Mouse (Mus musculus) liver, embryonic 13.5 days (tissue): ENCODE data around the gene Cers3. TPM values are rescaled to one million over a fixed set of nuclear protein-coding genes. Genes with fewer than 3 reads are reported as not detected.

Source experiments
- ATAC-seq: fragments of 200-750 bp; cut with Nextera tagmentation; 2 replicates; pipeline ENCODE4 v1.8.0; 2017; ENCODE audit warnings: low read depth, mild to moderate bottlenecking, moderate number of reproducible peaks, moderate library complexity
- DNase-seq: peaks from one replicate; pipeline ENCODE4 v3.0.0; 2022
- H3K27ac ChIP-seq: fragments of 300-500 bp; sonication (generic); 2 replicates; pipeline ENCODE4 v1.5.1; 2015; ENCODE audit warnings: moderate library complexity, mild to moderate bottlenecking, inconsistent platforms
- H3K27me3 ChIP-seq: fragments of 300-500 bp; sonication (generic); 2 replicates; pipeline ENCODE4 v1.6.1; 2015; ENCODE audit warnings: mild to moderate bottlenecking, inconsistent platforms
- H3K36me3 ChIP-seq: fragments of 300-500 bp; sonication (generic); 2 replicates; pipeline ENCODE4 v1.6.1; 2015; ENCODE audit warnings: mild to moderate bottlenecking, inconsistent platforms
- H3K4me1 ChIP-seq: fragments of 300-500 bp; sonication (generic); replicated peaks from 2 replicates; pipeline ENCODE4 v1.6.1; 2015; ENCODE audit warnings: inconsistent platforms
- H3K4me2 ChIP-seq: fragments of 300-500 bp; sonication (generic); 2 replicates; pipeline ENCODE4 v1.6.1; 2015; ENCODE audit warnings: inconsistent platforms, mild to moderate bottlenecking, moderate library complexity
- H3K4me3 ChIP-seq: fragments of 300-500 bp; sonication (generic); replicated peaks from 2 replicates; pipeline ENCODE4 v1.5.1; 2015; ENCODE audit warnings: mild to moderate bottlenecking, inconsistent platforms
- H3K9ac ChIP-seq: fragments of 300-500 bp; sonication (generic); 2 replicates; pipeline ENCODE4 v1.6.1; 2015; ENCODE audit warnings: mild to moderate bottlenecking, inconsistent platforms
- H3K9me3 ChIP-seq: fragments of 300-500 bp; sonication (generic); replicated peaks from 2 replicates; pipeline ENCODE4 v1.6.1; 2016; ENCODE audit warnings: inconsistent platforms
- WGBS: fragments of 180-500 bp; shearing (Covaris S2); methylation state at CpG from one replicate; pipeline ENCODE4 v1.1.7; 2015; ENCODE audit not compliant: insufficient replicate concordance; 5-methylcytosine and 5-hydroxymethylcytosine counted together
- polyA plus RNA-seq: library from polyadenylated mRNA; unstranded; fragments of >200 nt; fragmentation: Nextera tagmentation; extraction: Ambion mirVana; gene quantifications from 2 replicates; pipeline ENCODE4 v1.2.1, GENCODE M21; 2015

Gene Cers3
- polyA plus RNA-seq, 1 experiment from 2014 or later: 0.09 TPM

DNA sequence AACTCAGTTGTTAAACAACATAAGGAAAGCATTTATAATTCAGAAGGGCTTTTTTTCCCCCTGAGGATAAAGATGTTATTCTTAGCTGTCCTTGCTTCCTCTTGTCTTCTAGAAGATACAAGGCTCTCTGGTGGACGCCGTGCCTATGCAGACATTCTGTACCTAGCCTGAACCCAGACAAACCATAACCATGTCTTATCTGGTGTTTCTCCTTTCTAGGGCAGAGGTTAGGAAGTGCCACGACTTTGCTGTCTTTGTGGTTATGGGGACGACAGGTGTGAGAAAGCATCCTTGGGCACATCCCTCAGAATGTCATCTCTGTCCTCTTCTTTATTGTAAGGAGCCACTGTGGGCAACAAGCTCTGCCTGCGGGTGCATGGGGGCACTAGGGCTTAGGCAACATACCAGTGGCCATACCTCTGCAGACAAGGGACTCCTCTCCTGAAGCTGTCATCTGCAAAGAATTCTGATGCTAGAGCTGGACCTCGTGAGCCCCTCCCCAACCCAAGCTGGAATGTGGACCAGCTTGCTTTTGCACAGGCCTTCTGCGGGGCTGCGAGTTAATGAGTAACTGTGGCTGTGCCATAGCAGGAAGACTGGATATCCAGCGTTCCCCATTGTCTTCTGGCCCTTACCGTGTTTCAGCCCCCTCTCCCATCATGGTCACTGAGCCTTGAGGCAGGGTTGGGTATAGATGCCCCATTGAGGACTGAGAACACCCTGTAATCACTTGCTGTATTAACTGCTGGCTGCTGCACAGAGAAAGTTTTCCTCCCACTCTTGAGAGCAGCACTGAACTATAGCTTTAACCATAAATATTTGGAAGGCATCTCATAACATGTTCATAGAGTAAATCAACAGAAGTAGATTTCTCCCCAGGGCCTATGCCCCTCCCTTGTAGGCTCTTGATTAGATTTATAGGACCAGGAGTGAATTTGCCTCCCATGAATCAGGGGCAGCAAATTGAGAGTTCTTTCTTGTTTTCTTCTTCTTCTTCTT, 36.9 kb downstream of the Cers3 start:
- DNase-seq: no peak
- no peak for ATAC-seq

GRCm38 (mm10) chr7:66786476-66786875, 43.2 kb downstream of the Cers3 start:
- H3K9me3 ChIP-seq: no peaks in the 10 kb centered on the region
- H3K9ac ChIP-seq: no peak overlapping the region
- no peak overlapping the region for H3K4me2 ChIP-seq
- no peak overlapping the region for H3K4me3 ChIP-seq
- 56% methylated on average over 3 of the region's 3 CpGs for WGBS
- no peak for DNase-seq
- ATAC-seq: no peak
- peaks cover 8% of the 10 kb centered on the region for H3K4me1 ChIP-seq
- H3K36me3 ChIP-seq: no peaks in the 10 kb centered on the region
- H3K27ac ChIP-seq: no peak overlapping the region
- H3K27me3 ChIP-seq: no peaks in the 10 kb centered on the region

More for the DNA sequence above, 36.9 kb downstream of the Cers3 start:
- Histone ChIP-seq H3K36me3 (no peaks in the 10 kb centered on the region), H3K27ac (no peak overlapping the region), H3K4me3 (no peak overlapping the region), H3K9me3 (no peaks in the 10 kb centered on the region), H3K4me2 (no peak overlapping the region), H3K9ac (no peak overlapping the region), H3K27me3 (no peaks in the 10 kb centered on the region), H3K4me1 (peaks cover 4% of the 10 kb centered on the region; the same call in 1 of the 2 replicates)
- 47% methylated on average over 10 of the region's 10 CpGs for WGBS

GRCm38 (mm10) chr7:66787816-66788215, 44.5 kb downstream of the Cers3 start:
- Histone ChIP-seq H3K4me2 (no peak overlapping the region), H3K9ac (no peak overlapping the region), H3K4me1 (peaks cover 8% of the 10 kb centered on the region), H3K27ac (no peak overlapping the region), H3K27me3 (no peaks in the 10 kb centered on the region), H3K36me3 (no peaks in the 10 kb centered on the region), H3K4me3 (no peak overlapping the region), H3K9me3 (no peaks in the 10 kb centered on the region)
- DNase-seq: no peak
- WGBS: 38% methylated on average over 2 of the region's 2 CpGs
- no peak for ATAC-seq

DNA sequence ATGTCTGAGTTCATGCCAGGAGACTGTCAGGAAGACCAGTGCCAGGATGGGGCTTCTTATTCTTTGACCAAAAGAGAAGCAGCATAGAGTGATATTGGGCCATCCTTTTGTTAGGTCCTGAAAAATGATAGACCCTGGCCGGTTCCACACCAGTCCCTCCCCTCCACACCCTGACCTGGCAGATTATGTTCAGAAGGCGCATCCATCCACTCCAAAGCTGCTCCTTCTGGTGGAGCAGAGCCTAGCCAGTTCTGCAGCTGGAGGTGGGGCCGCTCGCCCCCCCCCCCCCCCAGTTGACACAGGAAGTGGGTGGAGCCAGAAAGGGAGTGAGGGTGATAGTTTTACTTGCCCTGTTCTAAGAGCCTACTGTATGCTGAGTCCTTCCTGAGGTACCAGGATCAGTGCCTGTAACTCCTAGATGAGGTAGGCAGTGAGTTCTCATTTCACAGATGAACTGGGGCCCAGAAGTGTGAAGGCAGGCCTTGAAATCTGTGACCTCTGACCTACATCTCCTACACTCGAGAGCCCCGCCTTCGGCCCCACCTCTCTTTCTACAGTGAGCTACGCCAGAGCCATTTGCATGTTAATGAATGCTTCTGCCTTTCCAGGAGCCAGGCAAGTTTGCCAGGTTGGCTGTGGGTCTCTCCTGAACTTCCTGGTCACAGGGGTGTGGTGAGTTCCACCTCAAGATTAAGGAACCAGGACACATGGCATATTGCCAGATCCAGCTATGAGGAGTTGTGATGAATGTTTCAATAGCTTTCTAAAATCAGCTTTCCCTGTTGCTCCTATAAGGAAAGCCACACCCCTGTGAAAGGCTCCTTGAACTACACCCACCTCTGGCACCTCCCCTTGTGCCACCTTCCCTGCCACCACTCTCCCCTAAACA, 46.8 kb downstream of the Cers3 start:
- no peak overlapping the region for H3K9ac ChIP-seq
- WGBS: 36% methylated on average over 8 of the region's 8 CpGs
- H3K27me3 ChIP-seq: no peaks in the 10 kb centered on the region
- H3K4me3 ChIP-seq: no peak overlapping the region
- H3K9me3 ChIP-seq: no peaks in the 10 kb centered on the region
- DNase-seq: peak; percentile 1
- H3K4me1 ChIP-seq: peaks cover 8% of the 10 kb centered on the region
- H3K36me3 ChIP-seq: no peaks in the 10 kb centered on the region
- no peak for ATAC-seq
- no peak overlapping the region for H3K27ac ChIP-seq
- H3K4me2 ChIP-seq: no peak overlapping the region

DNA sequence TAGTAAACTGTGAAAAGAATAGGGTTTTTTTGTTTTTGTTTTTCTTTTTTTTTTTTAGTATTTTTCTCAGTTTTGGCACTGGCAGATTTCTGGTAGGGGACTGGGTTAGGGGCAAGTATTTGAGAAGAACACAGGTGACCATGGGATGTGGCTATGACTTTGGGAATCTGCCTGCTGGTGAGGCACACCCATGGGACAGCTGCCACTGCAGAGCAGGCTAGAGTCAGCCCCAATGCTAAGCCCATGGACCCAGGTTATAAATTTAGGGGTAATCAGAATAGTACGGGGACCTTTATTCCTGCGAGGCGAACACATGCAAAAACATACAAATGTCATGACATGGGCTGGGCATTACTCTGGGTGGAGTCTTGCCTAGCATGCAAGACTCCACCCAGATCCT, 47.7 kb downstream of the Cers3 start:
- Histone ChIP-seq H3K36me3 (no peaks in the 10 kb centered on the region), H3K27me3 (no peaks in the 10 kb centered on the region), H3K9ac (no peak overlapping the region), H3K27ac (no peak overlapping the region), H3K4me1 (peaks cover 8% of the 10 kb centered on the region), H3K4me3 (no peak overlapping the region), H3K9me3 (no peaks in the 10 kb centered on the region), H3K4me2 (no peak overlapping the region)
- WGBS: 85% methylated on average over 3 of the region's 3 CpGs
- ATAC-seq: no peak
- no peak for DNase-seq

DNA sequence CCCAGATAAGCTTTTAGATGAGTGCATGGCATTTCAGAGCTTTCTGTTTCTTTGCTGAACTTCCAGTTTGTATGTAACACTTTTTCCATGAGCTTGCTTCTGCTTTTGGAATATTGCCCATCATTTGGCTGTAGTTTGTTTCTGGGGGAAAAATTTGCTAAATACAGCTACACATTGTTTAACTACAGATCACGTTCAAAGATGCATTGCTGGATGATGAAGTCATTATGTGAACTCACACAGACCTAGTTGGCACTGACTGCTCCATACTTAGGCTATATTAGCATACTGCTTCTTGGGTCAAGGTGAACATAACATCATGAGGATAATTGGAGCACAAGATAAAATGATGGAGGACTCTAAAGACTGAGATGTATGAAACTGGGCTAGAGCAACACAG, 53.6 kb downstream of the Cers3 start:
- 45% methylated on average over 1 of the region's 1 CpGs for WGBS
- H3K9me3 ChIP-seq: no peaks in the 10 kb centered on the region
- no peaks in the 10 kb centered on the region for H3K36me3 ChIP-seq
- DNase-seq: no peak
- no peaks in the 10 kb centered on the region for H3K4me1 ChIP-seq
- no peak overlapping the region for H3K9ac ChIP-seq
- no peak overlapping the region for H3K4me2 ChIP-seq
- no peak for ATAC-seq
- H3K27ac ChIP-seq: no peak overlapping the region
- no peak overlapping the region for H3K4me3 ChIP-seq
- no peaks in the 10 kb centered on the region for H3K27me3 ChIP-seq

DNA sequence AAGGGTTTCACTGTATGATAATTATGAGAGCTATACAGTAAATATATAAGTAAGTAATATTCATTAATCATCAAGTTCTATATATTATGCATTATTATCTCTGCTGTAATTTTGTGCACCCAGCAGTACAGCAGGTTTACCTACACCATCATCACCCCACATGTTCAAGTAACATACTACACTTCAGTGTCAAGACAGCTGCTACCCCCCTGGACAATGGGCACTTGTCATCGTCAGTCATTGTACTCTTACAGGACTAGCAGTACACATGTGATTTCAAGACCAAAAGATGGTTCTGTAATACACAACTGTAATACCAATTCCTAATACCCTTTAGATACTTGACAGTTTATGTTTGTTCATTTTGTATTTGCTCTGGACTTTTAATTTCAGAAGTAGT, 54.0 kb downstream of the Cers3 start:
- no peak for DNase-seq
- H3K4me2 ChIP-seq: no peak overlapping the region
- H3K9ac ChIP-seq: no peak overlapping the region
- no peaks in the 10 kb centered on the region for H3K36me3 ChIP-seq
- no peaks in the 10 kb centered on the region for H3K4me1 ChIP-seq
- H3K27ac ChIP-seq: no peak overlapping the region
- no peak overlapping the region for H3K4me3 ChIP-seq
- H3K27me3 ChIP-seq: no peaks in the 10 kb centered on the region
- no peak for ATAC-seq
- no peaks in the 10 kb centered on the region for H3K9me3 ChIP-seq
- 69% methylated on average over 1 of the region's 1 CpGs for WGBS

- no peaks in the 10 kb centered on the region for H3K36me3 ChIP-seq
- DNase-seq (no peak), ATAC-seq (no peak)
- no peak overlapping the region for H3K27ac ChIP-seq
- H3K4me2 ChIP-seq: no peak overlapping the region
- H3K9me3 ChIP-seq: no peaks in the 10 kb centered on the region
- no peak overlapping the region for H3K4me3 ChIP-seq
- H3K27me3 ChIP-seq: no peaks in the 10 kb centered on the region
- 55% methylated on average over 5 of the region's 5 CpGs for WGBS
- H3K4me1 ChIP-seq: no peaks in the 10 kb centered on the region
- no peak overlapping the region for H3K9ac ChIP-seq
Observed at GRCm38 (mm10) chr7:66798826-66799225, 55.5 kb downstream of the Cers3 start.

- H3K4me2 ChIP-seq: no peak overlapping the region
- no peaks in the 10 kb centered on the region for H3K9me3 ChIP-seq
- no peaks in the 10 kb centered on the region for H3K27me3 ChIP-seq
- DNase-seq (no peak), ATAC-seq (no peak)
- no peak overlapping the region for H3K4me3 ChIP-seq
- 66% methylated on average over 5 of the region's 5 CpGs for WGBS
- H3K36me3 ChIP-seq: no peaks in the 10 kb centered on the region
- H3K4me1 ChIP-seq: no peaks in the 10 kb centered on the region
- H3K9ac ChIP-seq: no peak overlapping the region
- H3K27ac ChIP-seq: no peak overlapping the region
Observed at GRCm38 (mm10) chr7:66800784-66801183, 57.5 kb downstream of the Cers3 start.

GRCm38 (mm10) chr7:66801785-66802184, 58.5 kb downstream of the Cers3 start:
- ATAC-seq (no peak), DNase-seq (no peak)
- no peak overlapping the region for H3K9ac ChIP-seq
- no peaks in the 10 kb centered on the region for H3K4me1 ChIP-seq
- H3K27ac ChIP-seq: no peak overlapping the region
- H3K9me3 ChIP-seq: no peaks in the 10 kb centered on the region
- no peaks in the 10 kb centered on the region for H3K36me3 ChIP-seq
- H3K27me3 ChIP-seq: no peaks in the 10 kb centered on the region
- no peak overlapping the region for H3K4me2 ChIP-seq
- H3K4me3 ChIP-seq: no peak overlapping the region

GRCm38 (mm10) chr7:66803798-66804197, 60.5 kb downstream of the Cers3 start:
- 32% methylated on average over 5 of the region's 5 CpGs for WGBS
- Histone ChIP-seq H3K9ac (no peak overlapping the region), H3K36me3 (no peaks in the 10 kb centered on the region), H3K4me3 (no peak overlapping the region), H3K9me3 (no peaks in the 10 kb centered on the region), H3K4me1 (no peaks in the 10 kb centered on the region), H3K27ac (no peak overlapping the region), H3K4me2 (no peak overlapping the region), H3K27me3 (no peaks in the 10 kb centered on the region)
- ATAC-seq (no peak), DNase-seq (no peak)
